Mouse (Mus musculus): Measurements from ENCODE around the gene Ext2. TPM values are rescaled to one million over a fixed set of nuclear protein-coding genes. Genes with fewer than 3 reads are reported as not detected.

Ext2 gene
- polyA plus RNA-seq, 1 experiment from 2014 or later: 69.8 TPM

GRCm38 (mm10) chr2:93779081-93779896 lies 43.1 kb downstream of the Ext2 start:
- DNase-seq (ENCODE audit: low spot score): no peak
- Histone ChIP-seq H3K4me2 (ENCODE audit: low read depth, severe bottlenecking) (no peak overlapping the region), H3K4me1 (ENCODE audit: control insufficient read depth, insufficient read depth, low read length) (peaks cover 26% of the 10 kb centered on the region), H3K27ac (replicated peaks; ENCODE audit: low read depth, low read length) (no peak overlapping the region), H3K4me3 (ENCODE audit: low read depth, low read length) (no peak overlapping the region), H3K9me3 (ENCODE audit: control insufficient read depth, low read length) (no peaks in the 10 kb centered on the region), H3K36me3 (ENCODE audit: control insufficient read depth, insufficient read depth, low read length) (no peaks in the 10 kb centered on the region), H3K27me3 (ENCODE audit: control insufficient read depth, insufficient read depth, low read length) (peaks cover 2% of the 10 kb centered on the region; the same call in 1 of the 2 replicates), H3K9ac (ENCODE audit: low read length) (no peak overlapping the region; the same call in 1 of the 2 replicates)
- 14% methylated on average over 16 of the region's 16 CpGs for WGBS
- ATAC-seq (ENCODE audit: insufficient number of reproducible peaks, low FRiP score, low TSS enrichment, low read depth): no peak

GRCm38 (mm10) chr2:93778616-93779015 lies 43.8 kb downstream of the Ext2 start:
- no peak overlapping the region for H3K4me2 ChIP-seq (ENCODE audit: low read depth, severe bottlenecking)
- peaks cover 2% of the 10 kb centered on the region; the same call in 1 of the 2 replicates for H3K27me3 ChIP-seq (ENCODE audit: control insufficient read depth, insufficient read depth, low read length)
- no peaks in the 10 kb centered on the region for H3K9me3 ChIP-seq (ENCODE audit: control insufficient read depth, low read length)
- no peak overlapping the region for H3K27ac ChIP-seq (replicated peaks; ENCODE audit: low read depth, low read length)
- H3K4me1 ChIP-seq (ENCODE audit: control insufficient read depth, insufficient read depth, low read length): peaks cover 26% of the 10 kb centered on the region
- H3K9ac ChIP-seq (ENCODE audit: low read length): no peak overlapping the region
- H3K4me3 ChIP-seq (ENCODE audit: low read depth, low read length): no peak overlapping the region
- WGBS: 90% methylated on average over 5 of the region's 5 CpGs
- no peaks in the 10 kb centered on the region for H3K36me3 ChIP-seq (ENCODE audit: control insufficient read depth, insufficient read depth, low read length)
- DNase-seq (ENCODE audit: low spot score): no peak
- ATAC-seq (ENCODE audit: insufficient number of reproducible peaks, low FRiP score, low TSS enrichment, low read depth): no peak

DNA sequence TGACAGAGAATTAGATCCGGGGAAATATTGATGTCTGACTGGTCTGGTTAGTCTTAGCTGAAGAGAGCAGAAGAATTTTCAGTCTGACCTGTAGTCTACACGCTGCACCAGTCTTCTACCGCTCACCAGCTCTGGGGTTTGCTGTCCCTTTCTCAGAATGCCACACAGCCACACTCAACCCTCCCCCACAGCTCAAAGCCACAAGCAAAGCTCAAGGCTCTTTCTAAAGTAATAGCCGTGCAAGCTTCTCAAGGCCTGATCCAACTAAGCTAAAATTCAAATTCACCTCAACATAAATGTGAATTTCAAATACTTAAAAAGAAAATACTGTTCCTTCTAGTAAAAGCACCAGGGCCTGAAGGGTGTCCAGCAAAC lies 45.3 kb downstream of the Ext2 start:
- H3K4me3 ChIP-seq (ENCODE audit: low read depth, low read length): no peak overlapping the region
- H3K27me3 ChIP-seq (ENCODE audit: control insufficient read depth, insufficient read depth, low read length): peaks cover 2% of the 10 kb centered on the region; the same call in 1 of the 2 replicates
- ATAC-seq (ENCODE audit: insufficient number of reproducible peaks, low FRiP score, low TSS enrichment, low read depth): no peak
- H3K27ac ChIP-seq (replicated peaks; ENCODE audit: low read depth, low read length): no peak overlapping the region
- no peak overlapping the region for H3K4me2 ChIP-seq (ENCODE audit: low read depth, severe bottlenecking)
- H3K9ac ChIP-seq (ENCODE audit: low read length): no peak overlapping the region
- no peak for DNase-seq (ENCODE audit: low spot score)
- 71% methylated on average over 4 of the region's 4 CpGs for WGBS
- H3K4me1 ChIP-seq (ENCODE audit: control insufficient read depth, insufficient read depth, low read length): peaks cover 38% of the 10 kb centered on the region
- H3K9me3 ChIP-seq (ENCODE audit: control insufficient read depth, low read length): no peaks in the 10 kb centered on the region
- H3K36me3 ChIP-seq (ENCODE audit: control insufficient read depth, insufficient read depth, low read length): no peaks in the 10 kb centered on the region

GRCm38 (mm10) chr2:93776267-93777055 lies 45.9 kb downstream of the Ext2 start:
- no peak for ATAC-seq (ENCODE audit: insufficient number of reproducible peaks, low FRiP score, low TSS enrichment, low read depth)
- H3K9ac ChIP-seq (ENCODE audit: low read length): no peak overlapping the region
- H3K36me3 ChIP-seq (ENCODE audit: control insufficient read depth, insufficient read depth, low read length): no peaks in the 10 kb centered on the region
- WGBS: 84% methylated on average over 7 of the region's 7 CpGs
- no peak overlapping the region for H3K4me3 ChIP-seq (ENCODE audit: low read depth, low read length)
- H3K4me2 ChIP-seq (ENCODE audit: low read depth, severe bottlenecking): no peak overlapping the region
- H3K27me3 ChIP-seq (ENCODE audit: control insufficient read depth, insufficient read depth, low read length): peaks cover 2% of the 10 kb centered on the region; the same call in 1 of the 2 replicates
- H3K9me3 ChIP-seq (ENCODE audit: control insufficient read depth, low read length): no peaks in the 10 kb centered on the region
- no peak overlapping the region for H3K27ac ChIP-seq (replicated peaks; ENCODE audit: low read depth, low read length)
- no peak for DNase-seq (ENCODE audit: low spot score)
- H3K4me1 ChIP-seq (ENCODE audit: control insufficient read depth, insufficient read depth, low read length): peaks cover 39% of the 10 kb centered on the region

GRCm38 (mm10) chr2:93775431-93775830 lies 46.9 kb downstream of the Ext2 start:
- WGBS: 44% methylated on average over 4 of the region's 4 CpGs

DNA sequence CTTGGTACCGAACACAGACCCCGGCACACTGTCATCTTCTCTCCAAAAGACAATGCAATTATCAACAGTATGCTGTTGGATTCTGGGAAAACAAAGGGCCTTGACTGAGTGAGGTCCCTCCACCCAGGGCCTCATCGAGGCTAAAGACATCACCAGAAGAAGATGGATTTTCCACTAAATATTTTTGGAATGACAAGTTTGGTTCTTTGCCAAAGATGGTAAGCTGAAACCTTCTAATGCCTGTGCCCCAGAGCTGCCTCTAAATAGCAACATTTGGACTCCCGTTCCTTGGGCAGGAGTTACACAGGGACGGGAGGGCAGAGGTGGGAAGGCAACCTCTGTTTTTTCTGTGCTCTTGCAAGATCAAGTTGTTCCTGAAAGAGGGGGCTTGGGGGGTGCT lies 47.4 kb downstream of the Ext2 start:
- no peaks in the 10 kb centered on the region for H3K9me3 ChIP-seq (ENCODE audit: control insufficient read depth, low read length)
- no peak overlapping the region for H3K4me2 ChIP-seq (ENCODE audit: low read depth, severe bottlenecking)
- peaks cover 38% of the 10 kb centered on the region for H3K4me1 ChIP-seq (ENCODE audit: control insufficient read depth, insufficient read depth, low read length)
- H3K9ac ChIP-seq (ENCODE audit: low read length): no peak overlapping the region
- WGBS: 73% methylated on average over 5 of the region's 5 CpGs
- DNase-seq (ENCODE audit: low spot score) (no peak), ATAC-seq (ENCODE audit: insufficient number of reproducible peaks, low FRiP score, low TSS enrichment, low read depth) (no peak)
- H3K27me3 ChIP-seq (ENCODE audit: control insufficient read depth, insufficient read depth, low read length): peaks cover 2% of the 10 kb centered on the region; the same call in 1 of the 2 replicates
- no peak overlapping the region for H3K27ac ChIP-seq (replicated peaks; ENCODE audit: low read depth, low read length)
- H3K4me3 ChIP-seq (ENCODE audit: low read depth, low read length): no peak overlapping the region
- no peaks in the 10 kb centered on the region for H3K36me3 ChIP-seq (ENCODE audit: control insufficient read depth, insufficient read depth, low read length)

More at GRCm38 (mm10) chr2:93775431-93775830, 46.9 kb downstream of the Ext2 start:
- Histone ChIP-seq H3K9ac (ENCODE audit: low read length) (no peak overlapping the region), H3K36me3 (ENCODE audit: control insufficient read depth, insufficient read depth, low read length) (no peaks in the 10 kb centered on the region), H3K27me3 (ENCODE audit: control insufficient read depth, insufficient read depth, low read length) (peaks cover 2% of the 10 kb centered on the region; the same call in 1 of the 2 replicates), H3K27ac (replicated peaks; ENCODE audit: low read depth, low read length) (no peak overlapping the region), H3K4me3 (ENCODE audit: low read depth, low read length) (no peak overlapping the region), H3K4me2 (ENCODE audit: low read depth, severe bottlenecking) (no peak overlapping the region), H3K4me1 (ENCODE audit: control insufficient read depth, insufficient read depth, low read length) (peaks cover 39% of the 10 kb centered on the region), H3K9me3 (ENCODE audit: control insufficient read depth, low read length) (no peaks in the 10 kb centered on the region)
- ATAC-seq (ENCODE audit: insufficient number of reproducible peaks, low FRiP score, low TSS enrichment, low read depth): no peak
- DNase-seq (ENCODE audit: low spot score): no peak

- no peaks in the 10 kb centered on the region for H3K9me3 ChIP-seq (ENCODE audit: control insufficient read depth, low read length)
- H3K4me2 ChIP-seq (ENCODE audit: low read depth, severe bottlenecking): no peak overlapping the region
- no peaks in the 10 kb centered on the region for H3K36me3 ChIP-seq (ENCODE audit: control insufficient read depth, insufficient read depth, low read length)
- DNase-seq (ENCODE audit: low spot score) (no peak), ATAC-seq (ENCODE audit: insufficient number of reproducible peaks, low FRiP score, low TSS enrichment, low read depth) (no peak; the same call in 1 of the 2 replicates)
- WGBS: 7% methylated on average over 4 of the region's 4 CpGs
- H3K4me3 ChIP-seq (ENCODE audit: low read depth, low read length): no peak overlapping the region
- H3K27ac ChIP-seq (replicated peaks; ENCODE audit: low read depth, low read length): peak overlapping the region; percentile 70
- no peak overlapping the region for H3K9ac ChIP-seq (ENCODE audit: low read length)
- peaks cover 26% of the 10 kb centered on the region for H3K4me1 ChIP-seq (ENCODE audit: control insufficient read depth, insufficient read depth, low read length)
- peaks cover 2% of the 10 kb centered on the region; the same call in 1 of the 2 replicates for H3K27me3 ChIP-seq (ENCODE audit: control insufficient read depth, insufficient read depth, low read length)
Observed at GRCm38 (mm10) chr2:93772765-93773085, 49.6 kb downstream of the Ext2 start.

- Histone ChIP-seq H3K27ac (replicated peaks; ENCODE audit: low read depth, low read length) (peak overlapping the region; percentile 70), H3K27me3 (ENCODE audit: control insufficient read depth, insufficient read depth, low read length) (peaks cover 2% of the 10 kb centered on the region; the same call in 1 of the 2 replicates), H3K4me1 (ENCODE audit: control insufficient read depth, insufficient read depth, low read length) (peaks cover 26% of the 10 kb centered on the region), H3K9ac (ENCODE audit: low read length) (no peak overlapping the region), H3K4me3 (ENCODE audit: low read depth, low read length) (no peak overlapping the region), H3K4me2 (ENCODE audit: low read depth, severe bottlenecking) (peak overlapping the region; percentile 23; the same call in 1 of the 2 replicates), H3K9me3 (ENCODE audit: control insufficient read depth, low read length) (no peaks in the 10 kb centered on the region), H3K36me3 (ENCODE audit: control insufficient read depth, insufficient read depth, low read length) (no peaks in the 10 kb centered on the region)
- DNase-seq (ENCODE audit: low spot score) (peak; percentile 82), ATAC-seq (ENCODE audit: insufficient number of reproducible peaks, low FRiP score, low TSS enrichment, low read depth) (peak; percentile 86)
- 17% methylated on average over 16 of the region's 16 CpGs for WGBS
Observed at GRCm38 (mm10) chr2:93772054-93772764, 50.2 kb downstream of the Ext2 start.
